Mouse (Mus musculus) adrenal gland, adult (tissue): Measurements from ENCODE around the gene Plekhg3.

Experiments
- DNase-seq, 2 experiments: peaks; one replicate each; pipeline ENCODE4 v3.0.0; 2022 to 2023; ENCODE audit warnings: low spot score in 1 of 2; ENCODE audit not compliant: inconsistent age in 2 of 2

Gene Plekhg3

DNA sequence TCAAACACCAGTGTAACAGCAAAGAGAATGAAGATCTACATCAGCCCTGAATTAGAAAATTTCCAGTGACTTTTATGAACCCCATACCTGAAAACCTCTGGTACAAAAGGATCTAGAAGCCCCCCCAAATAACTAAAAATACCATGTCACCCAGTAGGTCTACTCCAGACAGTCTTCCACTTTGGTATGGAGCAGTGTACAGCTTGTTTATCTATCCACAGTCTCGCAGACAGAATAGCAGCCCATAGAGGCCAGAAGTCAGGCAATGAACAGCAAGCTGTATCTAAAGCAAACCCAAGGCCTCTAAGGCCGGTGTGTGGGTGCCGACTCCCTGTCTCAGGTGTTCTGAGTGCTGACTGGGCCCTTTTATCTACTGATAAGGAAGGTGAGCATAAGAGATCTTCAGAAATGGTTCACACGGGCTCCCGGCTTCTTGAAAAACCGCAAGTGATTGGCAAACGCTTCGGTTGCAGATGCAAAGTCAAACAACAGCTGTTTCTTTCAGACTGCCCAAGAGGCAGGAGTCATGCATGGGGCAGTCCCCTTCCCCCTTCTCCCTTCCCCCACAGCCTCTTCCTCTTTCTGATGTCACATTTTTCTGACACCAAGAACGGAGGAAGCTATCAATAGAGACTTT lies 3.3 kb upstream of the Plekhg3 start:
- no peak for DNase-seq

GRCm38 (mm10) chr12:76528766-76529165 lies 1.9 kb upstream of the Plekhg3 start:
- no peak for DNase-seq

DNA sequence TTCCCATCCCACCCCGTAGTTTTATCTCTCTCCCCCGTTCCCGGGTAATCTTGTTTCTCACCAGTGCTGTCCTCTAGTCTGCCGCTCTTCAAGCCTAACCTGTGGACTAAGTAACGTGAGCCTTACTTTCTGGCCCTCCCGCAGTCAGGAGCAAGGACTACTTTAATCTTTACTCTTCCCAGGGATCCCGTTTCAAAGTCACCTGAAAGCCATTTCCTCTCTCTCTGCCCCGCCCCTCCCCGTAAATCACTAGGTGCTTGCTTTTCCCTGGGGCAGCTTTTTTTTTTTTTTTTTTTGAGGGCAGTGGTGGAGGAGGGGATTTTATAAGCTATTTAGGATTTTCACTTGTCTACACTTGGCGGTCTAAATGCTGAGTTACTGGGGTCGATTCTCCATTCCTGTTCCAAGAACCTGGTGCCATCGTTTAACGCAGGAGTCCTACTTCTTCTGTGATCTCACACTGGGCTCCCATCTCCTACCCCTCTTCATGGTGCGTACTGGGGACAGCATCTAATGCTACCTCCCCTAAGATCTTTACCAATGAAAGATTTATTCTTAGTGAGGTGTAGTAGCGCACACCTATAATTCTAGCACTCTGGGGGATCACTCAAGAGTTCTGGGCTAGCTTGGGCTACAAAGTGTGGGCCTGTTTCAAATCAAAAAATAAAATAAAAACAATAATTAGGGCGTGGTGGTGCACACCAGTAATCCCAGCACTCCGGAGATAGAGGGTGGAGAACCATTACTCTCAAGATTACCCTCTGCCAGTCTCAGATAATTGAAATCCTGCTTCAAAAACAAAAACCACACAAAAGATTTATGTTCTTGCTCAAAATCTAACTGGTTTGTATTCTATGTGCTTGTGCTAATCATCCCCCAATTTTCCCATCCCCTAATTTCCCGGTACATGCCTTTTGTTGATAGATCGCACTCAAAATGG lies 1.6 kb downstream of the Plekhg3 start:
- DNase-seq = no peak

DNA sequence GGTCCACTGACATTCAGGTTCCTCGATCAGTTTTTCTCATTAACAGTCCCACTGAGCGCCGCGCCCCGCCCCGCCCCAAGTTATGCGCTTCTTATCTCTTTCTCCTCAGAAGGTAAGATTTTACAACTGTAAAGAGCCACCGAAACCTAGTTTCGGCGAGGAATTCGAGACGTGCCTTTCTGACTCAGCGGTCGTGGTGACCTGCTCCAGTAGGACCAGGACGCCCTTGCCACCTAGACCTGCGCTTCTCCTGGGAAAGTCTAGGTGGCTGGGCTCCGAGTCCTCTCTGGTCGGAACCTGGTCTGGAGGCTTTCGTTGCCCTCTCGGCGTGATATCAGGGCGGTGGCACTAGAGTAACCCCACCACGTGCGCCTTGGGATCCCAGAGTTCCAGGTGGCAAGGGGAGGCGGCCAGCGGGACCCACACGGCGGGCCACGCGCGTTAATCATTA lies 2.3 kb downstream of the Plekhg3 start:
- no peak for DNase-seq

DNA sequence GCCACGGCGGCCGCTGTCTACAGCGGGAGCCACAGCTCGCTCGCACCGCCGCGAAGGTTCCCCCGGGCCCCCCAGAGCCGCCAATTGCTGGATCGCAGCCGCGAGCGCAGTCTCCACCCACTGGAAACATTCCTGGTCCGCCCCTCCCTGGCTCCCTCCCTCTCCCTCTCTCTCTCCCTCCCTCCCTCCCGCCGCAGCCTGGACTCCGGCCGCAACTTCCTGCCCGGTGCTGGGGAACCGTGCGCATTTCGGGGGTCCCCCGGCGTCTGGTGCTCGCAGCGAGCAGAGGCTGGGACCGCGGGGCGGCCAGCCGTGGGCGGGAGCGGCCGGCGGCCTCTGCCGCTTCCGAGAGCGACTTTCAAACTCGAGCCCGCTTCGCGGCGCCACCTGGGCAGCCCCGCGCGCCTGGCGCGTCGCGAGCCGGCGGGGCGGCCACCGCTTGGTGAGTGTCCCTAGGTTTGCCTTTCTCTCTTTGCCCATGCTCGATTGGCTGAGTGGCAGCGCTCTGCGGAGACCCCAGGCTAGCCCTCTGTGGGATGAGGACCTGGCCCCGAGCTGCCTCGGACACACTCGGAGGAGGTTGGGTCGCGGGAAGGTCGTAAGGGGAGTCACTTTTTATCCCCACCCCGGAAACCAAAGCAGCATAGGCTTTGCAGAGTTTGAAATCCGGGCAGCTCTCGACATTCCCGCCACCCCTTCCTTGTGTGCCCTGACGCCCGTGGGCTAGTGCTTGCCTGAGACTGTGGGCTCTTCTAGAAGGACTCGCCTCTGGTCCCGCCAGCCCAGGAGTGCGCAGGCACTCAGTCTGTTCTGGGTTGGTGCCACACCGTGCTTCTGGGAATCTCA lies 2.9 kb downstream of the Plekhg3 start:
- DNase-seq = peak; percentile 74 to 91

- DNase-seq = no peak
Observed at GRCm38 (mm10) chr12:76534233-76534632, 3.5 kb downstream of the Plekhg3 start.

- peak in 1 of 2 experiments; percentile 66 for DNase-seq
Observed at GRCm38 (mm10) chr12:76534641-76535283, 4.1 kb downstream of the Plekhg3 start.

GRCm38 (mm10) chr12:76535471-76535900 lies 4.8 kb downstream of the Plekhg3 start:
- peak in 1 of 2 experiments; percentile 50 for DNase-seq

- peak in 1 of 2 experiments; percentile 41 for DNase-seq
Observed at GRCm38 (mm10) chr12:76536591-76537153, 6.0 kb downstream of the Plekhg3 start.

DNA sequence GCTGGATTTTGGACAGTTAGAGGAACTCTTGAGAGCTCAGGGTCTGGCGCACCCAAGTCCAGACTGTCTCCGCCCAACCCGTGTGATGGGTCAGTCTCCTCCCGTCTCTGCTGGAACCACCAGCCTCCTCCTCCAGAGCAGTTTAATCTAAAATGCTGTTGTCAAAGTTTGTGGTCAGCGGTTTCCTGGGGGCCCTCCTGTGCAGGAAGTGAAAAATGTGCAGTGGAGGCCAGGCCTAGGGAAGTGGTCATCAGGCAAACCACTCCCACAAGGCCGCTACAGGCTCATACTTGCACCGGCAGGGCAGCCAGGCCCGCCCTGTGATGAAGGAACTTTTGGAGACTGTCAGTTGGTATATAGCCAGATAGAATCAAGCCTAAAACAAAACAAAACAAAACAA lies 6.7 kb downstream of the Plekhg3 start:
- DNase-seq = peak; percentile 38 to 51

DNA sequence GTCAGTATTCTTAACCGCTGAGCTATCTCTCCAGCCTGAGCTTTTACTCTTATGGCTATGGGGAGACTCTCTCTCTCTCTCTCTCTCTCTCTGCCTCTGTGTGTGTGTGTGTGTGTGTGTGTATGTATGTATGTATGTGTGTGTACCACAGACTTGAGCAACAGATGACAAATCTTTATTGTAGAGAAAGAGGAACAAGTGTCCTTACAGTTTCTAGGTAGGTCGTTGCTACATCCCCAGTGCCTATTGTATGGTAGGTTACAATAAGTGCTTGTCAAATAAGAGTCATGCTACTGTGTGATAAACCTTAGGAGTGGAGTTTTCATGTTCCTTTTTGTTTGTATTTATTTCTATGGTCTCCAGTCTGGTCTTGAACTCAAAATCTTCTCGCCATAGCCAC lies 9.5 kb downstream of the Plekhg3 start:
- DNase-seq = no peak

GRCm38 (mm10) chr12:76540701-76541221 lies 10.1 kb downstream of the Plekhg3 start:
- DNase-seq = peak in 1 of 2 experiments; percentile 64

DNA sequence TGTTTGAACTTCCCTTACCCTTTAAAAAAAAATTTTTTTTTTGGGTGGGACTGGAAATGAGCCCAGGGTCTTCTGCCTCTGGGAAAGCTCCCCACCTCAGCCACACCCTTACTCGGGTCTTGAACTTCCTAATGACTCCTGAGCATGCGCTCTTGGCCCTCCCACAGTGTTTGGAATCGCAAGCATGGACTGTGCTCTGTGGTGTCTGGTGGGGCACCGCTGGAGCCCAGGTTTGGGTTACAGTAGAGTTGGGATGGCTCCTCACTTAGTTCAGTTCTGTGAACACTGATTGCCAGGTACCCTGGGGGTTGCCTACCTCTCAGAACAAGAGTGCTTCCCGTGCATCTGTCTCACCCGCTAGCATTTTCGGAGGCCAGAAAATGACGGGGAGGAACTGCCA lies 10.8 kb downstream of the Plekhg3 start:
- peak; percentile 40 to 68 for DNase-seq

DNA sequence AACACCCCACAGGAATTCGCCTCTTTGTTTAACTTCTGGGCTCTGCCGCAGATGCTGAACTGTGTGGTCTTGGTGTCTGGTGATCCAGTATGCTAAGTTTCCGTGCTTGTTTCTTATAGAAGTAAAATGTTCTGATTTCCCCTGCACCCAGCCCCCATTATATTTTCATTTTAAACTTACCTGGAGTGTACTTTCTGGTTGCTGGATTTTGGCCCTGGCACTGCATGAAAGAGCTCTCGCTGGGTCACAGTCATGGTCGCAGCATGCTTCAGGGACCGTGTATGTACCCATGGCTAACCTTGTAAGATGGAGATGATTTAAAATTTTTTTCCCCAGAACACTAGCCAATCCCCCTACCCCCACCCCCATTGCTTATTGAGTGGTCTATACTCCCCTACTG lies 11.2 kb downstream of the Plekhg3 start:
- DNase-seq = peak in 1 of 2 experiments; percentile 66

DNA sequence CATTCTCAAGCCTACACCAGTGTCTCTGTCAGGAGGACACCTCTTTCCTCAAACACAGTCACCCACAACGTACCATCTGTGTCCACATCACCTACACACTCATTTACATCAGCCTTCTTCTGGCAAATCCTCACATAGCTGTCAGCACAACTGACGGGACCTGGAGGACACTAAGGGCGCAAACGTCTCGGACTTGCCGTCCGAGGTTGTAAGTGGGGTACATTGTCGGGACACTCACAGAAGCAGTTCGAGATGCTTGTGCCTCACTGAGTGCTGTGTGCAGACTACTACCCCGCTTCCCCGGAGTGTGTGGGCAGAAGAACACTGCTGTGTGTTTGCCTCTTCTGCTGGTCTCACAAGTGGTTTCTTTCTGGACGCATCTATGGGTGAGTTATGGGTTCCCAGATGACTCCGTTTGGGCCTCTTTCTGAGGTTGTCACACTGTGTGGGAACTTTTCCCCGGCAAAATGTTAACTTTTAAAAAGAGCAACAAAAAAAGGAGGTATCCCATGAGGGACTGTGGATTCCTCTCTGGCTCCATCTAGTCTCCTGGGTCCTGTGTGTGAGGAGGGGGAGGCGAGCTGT lies 15.2 kb downstream of the Plekhg3 start:
- DNase-seq = peak in 1 of 2 experiments; percentile 44

DNA sequence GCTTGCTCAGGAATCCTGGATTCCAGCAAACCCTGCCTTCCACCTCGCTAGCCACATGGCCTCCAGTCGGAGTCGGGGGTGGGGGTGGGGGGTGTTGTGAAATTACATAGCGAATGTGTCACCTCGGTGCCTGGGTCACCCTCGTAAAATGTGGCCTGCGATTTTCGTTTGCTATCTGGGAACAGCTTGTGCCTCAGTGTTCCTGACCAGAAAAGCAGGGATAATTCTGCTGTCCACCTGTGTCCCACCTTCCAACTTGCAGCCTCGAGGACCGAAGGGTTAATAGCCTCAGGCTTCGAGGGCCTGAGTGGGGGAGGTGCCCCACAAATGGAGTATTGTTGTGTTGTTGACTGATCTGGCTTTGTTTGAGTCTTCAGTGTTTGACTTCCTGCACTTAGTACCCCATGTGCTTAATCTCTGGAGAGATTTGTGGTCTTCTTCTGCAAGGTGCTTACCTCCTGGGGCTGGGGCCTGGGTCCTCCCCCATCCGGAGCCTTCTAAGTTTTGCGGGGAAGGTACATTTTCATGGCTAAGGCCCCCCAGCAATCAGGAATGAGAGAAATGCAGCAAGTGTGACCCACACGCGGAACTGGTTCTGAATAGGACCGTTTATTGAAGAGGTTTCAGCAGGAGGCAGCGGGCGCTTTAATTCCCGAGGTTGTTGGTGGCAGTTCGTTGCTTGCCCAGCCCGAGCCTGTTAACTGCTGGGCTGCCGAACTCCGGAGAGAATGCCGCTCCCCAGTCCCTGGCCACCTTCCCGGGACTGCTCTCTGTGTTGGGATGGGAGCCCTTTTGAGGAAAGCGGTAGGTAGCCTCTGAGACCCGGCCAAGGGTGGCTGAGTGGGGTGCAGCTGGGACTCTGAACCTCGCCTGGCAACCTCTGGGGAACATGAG lies 15.9 kb downstream of the Plekhg3 start:
- DNase-seq = peak; percentile 37 to 67

- DNase-seq = no peak
Observed at GRCm38 (mm10) chr12:76547409-76548081, 16.9 kb downstream of the Plekhg3 start.

- no peak for DNase-seq
Observed at GRCm38 (mm10) chr12:76548082-76548423, 17.4 kb downstream of the Plekhg3 start.
